8 mouse cellular contexts compared by ENCODE assay signal in the genomic region with DNA sequence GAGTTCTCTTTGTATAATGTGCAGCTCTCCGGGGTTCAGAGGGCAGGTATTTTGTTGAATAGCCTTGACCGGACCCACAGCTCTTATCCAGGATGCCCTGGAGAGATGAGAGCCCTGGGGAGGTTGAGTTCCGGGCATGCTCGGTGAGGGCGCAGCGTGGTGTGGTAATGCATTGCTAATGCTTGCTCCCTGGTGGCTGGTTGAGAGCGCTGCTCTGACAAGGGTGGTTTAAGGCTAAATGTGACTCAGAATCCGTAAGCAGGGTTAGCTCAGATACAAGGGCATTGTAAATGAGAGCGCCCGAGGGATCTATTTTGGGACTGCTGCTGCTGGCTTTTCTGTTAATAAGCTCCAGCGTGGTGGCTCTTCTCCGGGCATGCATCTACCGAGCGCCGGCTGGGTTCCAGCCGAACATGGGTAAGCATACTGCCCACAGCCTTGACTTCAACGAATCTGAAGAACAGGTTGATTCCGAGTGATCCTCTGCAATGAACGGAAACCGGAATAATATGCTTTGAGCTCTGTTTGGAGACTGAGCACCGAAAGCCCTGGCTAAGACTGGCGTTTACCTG. TPM values are rescaled to one million over a fixed set of nuclear protein-coding genes. Genes with fewer than 3 reads are reported as not detected.
A peak's percentile ranks its signal among the peaks of the same experiment; 100 is the strongest.
DNase-seq lines count a peak whose midpoint lies in the region; ATAC-seq and TF ChIP-seq lines count a peak whose summit lies in the region.
"Had no signal": no experiment of that assay in that cellular context is flagged by ENCODE, and none has a peak within 500 bp of the region (broad histone marks: within the 10 kb centered on the region; RNA-seq: fewer than 3 reads in every experiment).

No protein-coding gene starts in this region.

- H3K4me2 ChIP-seq in hindbrain, postnatal 0 days (ENCODE audit: low read depth, low read length): peak overlapping the region; percentile 37
- H3K4me2 ChIP-seq in limb, embryonic 11.5 days (ENCODE audit: low read depth, severe bottlenecking): no peak overlapping the region; the same call in 1 of the 2 replicates

- 0 out of 2 replicates have a peak overlapping the region, but pooled peaks have one; percentile 5 for H3K4me3 ChIP-seq in hindbrain, postnatal 0 days (ENCODE audit: low read length)
- no peak overlapping the region for H3K4me3 ChIP-seq in limb, embryonic 11.5 days (ENCODE audit: low read depth, low read length)
- H3K4me3 ChIP-seq: myocyte had no signal

- H3K27me3 ChIP-seq in hindbrain, postnatal 0 days (ENCODE audit: insufficient read depth, low read length): no peaks in the 10 kb centered on the region
- H3K27me3 ChIP-seq in limb, embryonic 11.5 days (ENCODE audit: control insufficient read depth, insufficient read depth, low read length): no peaks in the 10 kb centered on the region

- 0 out of 2 replicates have a peak, but pooled peaks cover 6% of the 10 kb centered on the region for H3K9me3 ChIP-seq in hindbrain, postnatal 0 days (ENCODE audit: low read length)
- H3K9me3 ChIP-seq in limb, embryonic 11.5 days (ENCODE audit: control insufficient read depth, low read length): no peaks in the 10 kb centered on the region; the same call in 1 of the 2 replicates

- peak; percentile 50 for TF ChIP-seq CTCF in hindbrain, postnatal 0 days (IDR thresholded peaks at IDR 0.05; ENCODE audit: low read depth)

- no peak overlapping the region for H3K9ac ChIP-seq in hindbrain, postnatal 0 days (replicated peaks; ENCODE audit: low read length)
- no peak overlapping the region for H3K9ac ChIP-seq in limb, embryonic 11.5 days (ENCODE audit: low read length)

- ATAC-seq in hindbrain, postnatal 0 days: peak; percentile 60; the same call in 1 of the 2 replicates
- ATAC-seq in limb, embryonic 11.5 days (ENCODE audit: insufficient number of reproducible peaks, low FRiP score, low TSS enrichment, low read depth): no peak

- no peaks in the 10 kb centered on the region for H3K4me1 ChIP-seq in hindbrain, postnatal 0 days (ENCODE audit: insufficient read depth, low read length)
- H3K4me1 ChIP-seq in limb, embryonic 11.5 days (ENCODE audit: control insufficient read depth, insufficient read depth, low read length): no peaks in the 10 kb centered on the region; the same call in 1 of the 2 replicates

- 23% methylated on average over 22 of the region's 22 CpGs for WGBS in hindbrain, postnatal 0 days
- 36% methylated on average over 22 of the region's 22 CpGs for WGBS in limb, embryonic 11.5 days

- peak overlapping the region; percentile 51; the same call in 1 of the 2 replicates for H3K27ac ChIP-seq in hindbrain, postnatal 0 days
- no peak overlapping the region for H3K27ac ChIP-seq in limb, embryonic 11.5 days (replicated peaks; ENCODE audit: low read depth, low read length)

- DNase-seq in adrenal gland, adult 2 months: peak; percentile 77
- peak; percentile 17 for DNase-seq in cerebellum, adult 8-10 months
- DNase-seq in forelimb bud, embryonic 11.5 days (ENCODE audit: low read depth, low spot score): peak; percentile 41
- DNase-seq in hindbrain, postnatal 0 days (ENCODE audit: low spot score): peak; percentile 63
- peak; percentile 39 for DNase-seq in limb, embryonic 11.5 days (ENCODE audit: low spot score)
- peak; percentile 44 for DNase-seq in right cerebral cortex, postnatal 25 days
- DNase-seq in ovary, postnatal 10 days (ENCODE audit: low spot score): no peak

- no peaks in the 10 kb centered on the region for H3K36me3 ChIP-seq in hindbrain, postnatal 0 days (ENCODE audit: insufficient read depth, low read length)
- no peaks in the 10 kb centered on the region for H3K36me3 ChIP-seq in limb, embryonic 11.5 days (ENCODE audit: control insufficient read depth, insufficient read depth, low read length)

RNA-seq across cellular contexts. Expression of gene Alox5ap, which starts 14.8 kb away (rescaled TPM):
- total RNA-seq in adrenal gland, adult 2 months (2021): 10 to 100 TPM; 22.8 to 27.0 TPM
- 9.0 and 9.1 TPM in 2 replicates for polyA plus RNA-seq in adrenal gland, adult 2 months (2012; rRNA removed)
- total RNA-seq in hindbrain, postnatal 0 days (2014; rRNA removed): 5.7 and 6.6 TPM in 2 replicates
- 10.7 and 14.4 TPM in 2 replicates for polyA plus RNA-seq in hindbrain, postnatal 0 days (2015; fragmentation: Nextera tagmentation; extraction: Ambion mirVana)
- 10.6 and 11.3 TPM in 2 replicates for polyA plus RNA-seq in limb, embryonic 11.5 days (2014; fragmentation: Nextera tagmentation; extraction: Ambion mirVana)
